Mouse (Mus musculus): ENCODE measurements at regions not wholly inside any gene's neighbourhood (a gene's known extent, or its start where the extent isn't known, plus 50 kb on each side); places are given as distances from the start of the nearest gene placed in this dataset.

DNA sequence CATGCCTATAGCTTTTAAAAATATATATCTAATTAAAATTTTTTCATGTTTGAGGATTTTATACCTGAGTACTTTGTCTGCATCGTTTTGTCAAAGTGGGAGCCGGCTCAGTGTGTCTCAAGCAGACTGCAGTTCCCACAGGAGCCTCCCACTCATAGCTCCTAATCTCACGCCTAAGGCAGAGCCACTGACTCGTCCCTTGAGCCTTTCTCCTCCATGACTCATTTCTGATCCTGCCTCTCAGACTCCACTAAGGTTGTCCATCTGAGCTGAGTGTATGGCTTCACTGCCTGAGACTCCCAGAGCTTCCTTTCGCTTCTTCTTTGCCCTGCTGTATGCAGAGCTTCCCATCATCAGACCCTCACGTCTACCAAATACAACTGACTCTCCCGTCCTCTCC, 98.8 kb downstream of the Efnb2 start:
- DNase-seq (ENCODE audit: low read depth, low spot score): no peak

DNA sequence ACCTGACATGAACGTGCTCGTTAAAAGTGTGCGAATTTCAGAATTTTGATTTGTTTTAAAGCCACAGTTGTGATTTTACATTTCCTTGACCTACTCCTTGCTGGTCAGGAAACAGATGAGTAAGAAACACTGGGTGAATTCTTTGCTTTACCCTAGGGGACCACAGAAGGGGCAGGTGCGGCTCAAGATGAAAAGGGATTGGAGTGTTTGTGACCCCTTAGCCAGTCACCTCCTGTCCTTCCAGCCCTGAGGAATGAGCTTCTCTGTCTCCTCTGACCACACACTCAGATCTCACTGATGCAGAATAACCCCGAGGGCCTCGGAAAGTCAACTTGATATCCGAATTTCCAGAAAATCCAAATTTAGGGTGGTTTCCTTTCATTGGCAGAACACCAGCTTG, 103.0 kb downstream of the Efnb2 start:
- no peak for DNase-seq (ENCODE audit: low read depth, low spot score)

GRCm38 (mm10) chr8:8556152-8556551, 104.9 kb downstream of the Efnb2 start:
- no peak for DNase-seq (ENCODE audit: low read depth, low spot score)

DNA sequence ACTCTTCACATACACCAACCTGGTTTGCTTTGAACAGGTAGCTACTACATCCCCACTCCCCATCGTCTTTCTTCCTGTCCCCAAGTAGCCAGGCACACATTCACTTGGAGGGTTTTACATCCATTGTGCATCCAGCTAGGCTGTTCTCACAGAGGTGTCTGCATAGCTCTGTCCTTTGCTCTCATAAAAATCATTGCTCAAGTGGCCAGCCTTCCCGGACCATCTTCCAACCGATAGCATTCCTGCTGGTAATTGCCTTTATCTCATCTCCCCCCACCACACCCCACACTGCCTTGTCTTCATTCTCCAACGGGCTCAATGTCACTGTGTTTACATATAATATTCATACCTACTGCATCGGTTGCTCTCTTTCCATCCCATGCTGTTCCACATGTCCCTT, 106.4 kb downstream of the Efnb2 start:
- no peak for DNase-seq (ENCODE audit: low read depth, low spot score)

GRCm38 (mm10) chr8:8552779-8553178, 108.3 kb downstream of the Efnb2 start:
- DNase-seq (ENCODE audit: low read depth, low spot score): no peak

DNA sequence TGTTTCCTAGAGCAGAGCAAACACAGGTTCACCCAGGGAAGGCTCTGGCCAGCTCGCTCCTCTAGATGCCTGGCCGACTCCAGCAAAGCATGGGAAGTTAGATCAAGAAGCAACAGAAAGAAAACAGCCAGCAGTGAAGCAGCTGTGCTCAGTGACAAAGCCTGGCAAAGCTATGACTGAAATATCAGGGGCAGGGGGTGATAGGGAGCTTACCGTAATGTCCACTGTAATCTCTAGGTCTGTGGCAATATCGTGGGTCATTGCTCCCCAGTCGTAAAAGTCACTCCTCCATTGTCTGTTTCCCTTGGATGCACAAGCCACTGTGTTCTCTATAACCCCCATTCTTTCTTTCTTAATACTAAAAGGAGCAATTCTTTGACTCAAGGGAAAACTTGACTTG, 124.4 kb downstream of the Efnb2 start:
- DNase-seq (ENCODE audit: low read depth, low spot score): no peak

- no peak for DNase-seq (ENCODE audit: low read depth, low spot score)
Measured at GRCm38 (mm10) chr8:8534787-8535186, 126.3 kb downstream of the Efnb2 start.

DNA sequence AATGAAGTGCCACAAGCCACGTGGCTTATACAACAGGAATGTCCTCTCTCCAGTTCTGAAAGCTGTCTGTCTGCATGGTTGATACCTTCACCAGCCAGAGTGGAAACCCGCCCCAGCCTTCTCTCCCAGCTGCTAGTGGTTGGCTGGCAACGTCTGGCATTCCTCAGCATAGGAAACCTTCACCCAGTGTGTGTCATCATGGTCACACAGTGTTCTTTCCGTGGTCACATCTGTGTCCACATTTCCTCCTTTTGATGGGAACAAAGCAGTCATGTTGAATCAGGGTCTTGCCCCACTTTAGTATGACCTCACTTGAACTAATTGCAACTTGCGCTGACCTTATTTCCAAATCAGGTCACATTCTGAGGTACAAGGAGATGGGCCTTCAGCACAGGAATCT, 128.1 kb downstream of the Efnb2 start:
- no peak for DNase-seq (ENCODE audit: low read depth, low spot score)

DNA sequence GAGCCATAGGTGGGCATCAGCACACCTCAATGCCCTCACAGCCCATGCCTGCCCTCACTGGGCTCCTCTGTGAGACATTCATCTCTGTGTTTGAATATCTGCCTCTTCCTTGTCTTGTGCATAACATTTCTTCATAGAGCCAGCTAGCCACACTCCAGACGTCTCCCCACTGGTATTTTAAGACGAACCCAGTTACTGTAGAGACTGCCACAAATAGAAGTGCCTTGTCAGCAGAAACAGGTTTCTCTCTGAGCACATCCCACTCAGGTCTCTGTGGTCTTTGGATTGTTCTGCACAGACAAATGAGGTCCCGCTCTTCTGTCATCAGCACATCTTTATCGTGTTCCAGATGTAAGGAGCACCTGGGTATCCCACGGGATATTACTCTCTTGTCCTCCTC, 130.5 kb downstream of the Efnb2 start:
- no peak for DNase-seq (ENCODE audit: low read depth, low spot score)

- DNase-seq (ENCODE audit: low read depth, low spot score): no peak
Measured at GRCm38 (mm10) chr8:8521532-8521931, 139.5 kb downstream of the Efnb2 start.

GRCm38 (mm10) chr8:8519772-8520191, 141.3 kb downstream of the Efnb2 start:
- DNase-seq (ENCODE audit: low read depth, low spot score): no peak

DNA sequence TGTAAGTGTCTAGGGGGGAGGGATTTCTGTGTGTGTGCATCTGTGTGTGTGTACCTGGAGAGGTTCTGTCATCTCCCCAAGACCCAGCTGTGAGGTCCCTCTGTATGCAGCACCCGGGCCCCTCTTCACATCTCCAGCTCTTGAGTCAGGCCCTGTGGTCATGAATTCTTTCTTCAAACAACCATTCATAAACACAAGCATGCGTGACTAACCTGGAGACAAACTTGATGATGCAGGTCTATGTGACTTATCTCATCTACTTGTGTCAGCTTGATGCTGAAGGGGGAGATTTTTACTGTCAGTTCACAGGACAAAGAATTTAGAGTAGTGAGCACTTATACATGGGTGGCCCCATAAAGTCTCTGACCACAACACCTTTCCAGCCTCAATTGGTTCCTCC, 143.4 kb downstream of the Efnb2 start:
- no peak for DNase-seq (ENCODE audit: low read depth, low spot score)

DNA sequence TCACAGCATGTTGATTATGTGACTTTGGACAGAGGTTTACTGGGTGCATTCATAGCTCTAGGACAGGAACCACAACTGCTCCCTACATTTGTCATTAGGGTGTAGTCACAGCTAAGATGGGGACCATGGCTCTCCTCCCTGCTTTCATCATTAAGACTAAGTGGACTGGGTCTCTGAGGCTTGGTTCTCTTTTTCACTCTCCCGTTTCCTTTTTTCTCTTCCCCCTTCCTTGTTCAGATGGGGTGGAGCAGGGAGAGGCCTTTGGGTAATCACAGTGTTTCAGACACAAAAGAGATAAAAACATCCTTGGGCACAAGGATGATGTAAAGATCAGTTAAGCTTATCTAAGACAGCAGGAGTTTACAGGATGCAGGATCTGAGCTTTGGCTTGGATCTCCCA, 144.8 kb downstream of the Efnb2 start:
- DNase-seq (ENCODE audit: low read depth, low spot score): no peak

- no peak for DNase-seq (ENCODE audit: low read depth, low spot score)
Measured at GRCm38 (mm10) chr8:8499921-8500320, 161.1 kb downstream of the Efnb2 start.

DNA sequence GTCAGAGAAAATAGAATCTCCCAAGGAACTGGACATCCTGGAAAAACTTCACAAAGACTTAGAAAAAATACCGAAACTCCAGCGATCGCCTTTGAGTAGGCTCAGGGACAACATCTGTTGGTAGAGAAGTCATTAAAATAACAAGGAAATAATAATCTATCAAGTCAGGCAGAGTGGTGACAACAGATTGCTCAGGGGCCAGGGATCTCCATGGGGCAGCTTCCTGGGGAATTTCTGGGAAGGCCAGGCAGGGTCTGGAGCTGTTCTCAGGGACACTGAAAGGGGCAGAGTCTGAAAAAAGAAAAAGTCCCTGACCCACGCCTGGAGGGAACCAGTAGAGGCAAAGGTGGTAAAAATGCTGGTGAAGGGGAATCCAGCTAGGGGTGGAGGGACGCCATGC, 162.3 kb downstream of the Efnb2 start:
- no peak for DNase-seq (ENCODE audit: low read depth, low spot score)

DNA sequence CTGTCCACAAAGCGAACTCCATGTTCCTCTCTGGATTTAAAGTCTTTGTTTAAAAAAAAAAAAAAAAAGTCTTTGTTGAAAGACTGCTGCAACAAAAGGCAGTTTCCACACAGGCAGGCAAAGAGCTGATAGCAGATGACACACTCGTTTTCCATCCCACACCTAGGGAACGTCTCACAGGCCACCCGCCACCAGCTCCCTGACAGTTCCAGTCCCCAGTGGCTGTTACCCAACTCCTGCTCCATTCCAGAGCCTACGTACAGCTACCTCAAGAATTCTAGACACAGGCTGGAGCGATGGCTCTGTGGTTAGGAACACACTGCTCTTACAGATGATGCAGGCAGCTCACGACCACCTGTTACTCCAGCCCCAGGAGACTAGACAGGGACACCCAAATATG, 165.6 kb downstream of the Efnb2 start:
- DNase-seq (ENCODE audit: low read depth, low spot score): no peak

DNA sequence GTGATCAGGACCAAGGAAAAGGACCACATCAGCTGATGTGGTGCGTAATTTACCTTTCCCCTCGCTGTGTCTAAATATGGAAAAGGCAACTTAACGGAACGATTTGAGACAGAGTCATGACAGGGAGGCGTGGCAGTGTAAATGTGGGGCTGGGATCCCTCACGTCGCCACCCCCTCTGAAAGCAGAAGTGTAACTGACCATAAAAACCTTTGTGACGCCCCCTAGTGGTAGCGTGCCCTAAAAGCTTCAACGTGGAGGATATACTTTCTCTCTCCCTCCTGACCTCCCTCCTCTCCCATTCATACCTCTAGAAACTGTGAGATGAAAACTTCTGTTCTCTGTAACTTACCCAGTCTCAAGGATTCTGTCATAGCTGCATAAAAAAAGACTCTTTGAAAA, 166.8 kb downstream of the Efnb2 start:
- DNase-seq (ENCODE audit: low read depth, low spot score): no peak

DNA sequence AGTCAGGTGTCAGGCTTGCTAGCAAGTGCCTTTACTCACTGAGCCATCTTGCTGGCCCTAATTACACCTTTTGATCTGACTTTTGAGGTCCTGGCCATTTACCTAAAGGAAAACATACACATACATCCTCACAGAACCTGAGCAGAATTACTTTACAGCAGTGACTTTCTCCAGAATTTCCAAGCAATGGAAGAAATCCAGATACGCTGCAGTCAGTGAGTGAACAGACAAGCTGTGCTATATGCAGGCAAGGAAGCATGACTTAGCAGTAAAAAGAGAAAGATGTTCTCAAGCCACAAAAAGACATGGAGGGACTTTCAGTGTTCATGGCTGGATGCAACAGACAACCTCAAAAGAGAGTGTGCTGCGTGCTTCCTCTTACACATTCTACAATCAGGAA, 169.1 kb downstream of the Efnb2 start:
- DNase-seq (ENCODE audit: low read depth, low spot score): no peak

DNA sequence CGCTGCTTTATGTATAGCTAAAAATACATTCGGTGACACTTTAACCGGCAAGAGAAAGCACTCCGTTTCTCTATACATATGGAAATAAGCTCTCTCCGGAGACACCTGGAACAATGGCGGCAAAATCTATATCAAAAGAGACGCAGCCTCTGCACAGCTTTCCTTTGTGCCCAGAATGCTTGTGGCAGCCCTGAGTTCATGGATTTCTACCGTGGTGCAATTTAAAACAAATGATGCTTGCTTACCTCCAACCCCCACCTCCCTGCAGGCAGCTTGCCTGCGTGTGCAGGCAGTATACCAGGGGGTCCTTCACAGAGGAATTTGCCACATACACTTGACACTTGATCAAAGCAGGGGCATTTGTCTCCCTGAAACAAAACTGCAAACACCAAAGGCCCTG, 171.3 kb downstream of the Efnb2 start:
- DNase-seq (ENCODE audit: low read depth, low spot score): no peak

- no peak for DNase-seq (ENCODE audit: low read depth, low spot score)
Measured at GRCm38 (mm10) chr8:8488695-8489571, 172.1 kb downstream of the Efnb2 start.

DNA sequence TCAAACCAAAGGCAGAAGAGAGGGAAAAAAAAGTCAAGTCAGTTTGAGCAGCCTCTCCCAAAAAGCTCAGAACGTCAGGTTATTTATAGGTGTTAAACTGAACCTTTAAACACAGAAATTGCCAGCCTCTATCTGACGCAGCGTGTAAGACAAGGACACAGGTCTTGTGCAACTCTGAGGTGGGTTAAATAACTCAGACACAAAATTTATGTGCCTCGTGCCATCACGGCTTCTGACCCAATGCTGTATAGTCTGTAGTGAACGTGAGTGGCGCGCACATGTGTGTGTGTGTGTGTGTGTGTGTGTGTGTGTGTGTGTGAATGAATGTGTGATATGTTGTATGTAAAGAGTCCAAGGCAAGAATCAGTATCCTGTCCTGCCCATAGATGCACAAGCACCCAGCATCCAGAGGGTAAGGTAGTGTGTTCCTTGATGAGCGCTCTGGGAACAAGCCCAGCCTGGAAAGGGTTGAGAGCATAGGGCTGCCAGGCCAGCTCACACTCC, 172.8 kb downstream of the Efnb2 start:
- no peak for DNase-seq (ENCODE audit: low read depth, low spot score)

- no peak for DNase-seq (ENCODE audit: low read depth, low spot score)
Measured at GRCm38 (mm10) chr8:8487706-8488105, 173.3 kb downstream of the Efnb2 start.

- DNase-seq (ENCODE audit: low read depth, low spot score): no peak
Measured at GRCm38 (mm10) chr8:8486866-8487265, 174.2 kb downstream of the Efnb2 start.

DNA sequence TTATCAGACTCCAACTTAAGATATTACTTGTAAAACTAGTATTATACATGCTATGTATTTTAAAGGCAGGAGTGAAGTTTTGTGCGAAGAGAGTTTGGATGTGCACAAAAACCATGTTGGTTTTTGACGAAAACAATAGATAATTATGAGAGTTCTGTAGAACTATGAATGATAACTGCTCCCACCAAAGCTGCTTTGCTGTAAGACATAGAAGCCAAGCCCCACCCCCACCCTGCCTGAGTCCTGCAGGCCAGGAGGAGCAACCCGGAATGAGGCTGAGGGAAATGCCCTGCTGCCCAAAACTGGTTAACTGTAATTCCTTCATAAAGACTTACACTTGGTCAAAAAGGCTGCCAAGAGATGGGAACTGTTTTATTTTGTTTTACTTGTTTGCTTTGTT, 175.8 kb downstream of the Efnb2 start:
- no peak for DNase-seq (ENCODE audit: low read depth, low spot score)

Data from A20 (cell line).